Mouse (Mus musculus) right cerebral cortex, postnatal 36 days (tissue): ENCODE measurements at regions not wholly inside any gene's neighbourhood (a gene's known extent, or its start where the extent isn't known, plus 50 kb on each side); places are given as distances from the start of the nearest gene placed in this dataset.
A peak's percentile ranks its signal among the peaks of the same experiment; 100 is the strongest.

Experiments
- DNase-seq, 2 experiments: peaks; one replicate each; pipeline ENCODE4 v3.0.0; 2022; ENCODE audit warnings: low spot score in 2 of 2, mixed read lengths in 1 of 2

DNA sequence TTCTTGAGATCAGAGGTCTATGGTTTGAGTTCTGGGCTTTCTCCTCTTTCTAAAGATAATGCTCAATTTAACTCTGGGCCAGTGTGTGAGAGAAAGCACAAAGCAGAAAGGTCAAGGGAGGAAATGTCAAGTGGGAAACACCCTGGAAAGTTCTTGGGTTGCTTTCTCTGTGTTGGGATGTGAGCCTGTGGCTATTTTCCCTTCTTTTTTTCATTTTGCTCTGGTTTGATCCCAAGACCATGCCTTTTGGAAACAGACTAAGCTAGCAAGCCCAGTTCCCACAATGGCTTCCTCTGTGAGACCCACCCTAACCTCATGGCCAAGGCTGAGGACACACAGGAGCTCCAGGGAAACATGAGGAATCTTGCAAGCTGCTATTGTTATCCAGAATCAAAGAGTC lies 216.4 kb upstream of the F930015N05Rik start:
- DNase-seq = no peak

- DNase-seq = no peak
These were observed 218.7 kb upstream of the F930015N05Rik start for GRCm38 (mm10) chr11:64655162-64655561.

DNA sequence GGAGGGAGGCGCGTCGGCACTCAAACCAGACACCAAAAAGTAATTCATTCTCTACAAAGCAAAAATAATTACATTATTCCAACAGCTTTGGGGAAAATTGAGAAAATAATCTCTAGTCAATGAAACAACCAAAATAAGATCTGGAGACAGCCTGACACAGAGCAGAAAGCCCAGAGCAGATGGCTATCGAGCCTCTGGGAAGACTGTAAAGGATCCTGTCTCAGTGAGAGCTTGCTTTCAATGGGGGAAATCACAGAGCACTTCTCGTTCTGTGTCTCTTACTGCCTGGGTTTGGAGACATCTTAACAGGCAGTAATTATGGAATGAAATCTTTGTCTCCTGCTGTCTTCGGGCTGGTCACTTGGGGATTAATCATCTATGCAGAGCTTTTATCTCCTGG lies 226.7 kb upstream of the F930015N05Rik start:
- no peak for DNase-seq

DNA sequence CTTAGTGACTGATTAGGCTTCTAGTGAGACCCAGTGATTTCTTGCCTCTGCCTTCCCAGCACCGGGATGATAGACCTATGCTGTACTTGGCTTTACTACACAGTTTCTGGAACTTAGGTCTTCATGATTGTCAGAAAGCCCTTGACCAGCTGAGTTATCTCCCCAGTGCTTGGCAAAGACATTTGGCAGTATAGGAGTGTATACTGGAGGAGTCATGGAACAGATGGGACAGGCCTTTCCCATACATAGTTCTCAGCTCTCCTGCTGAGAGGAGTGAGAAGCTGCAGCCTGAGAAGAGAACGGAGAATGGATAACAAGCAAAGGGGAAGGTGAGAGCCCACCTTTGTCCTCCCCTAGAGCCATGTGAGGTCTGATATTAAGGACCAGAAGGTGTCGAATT lies 230.6 kb upstream of the F930015N05Rik start:
- DNase-seq = no peak

- DNase-seq = no peak
These were observed 231.1 kb upstream of the F930015N05Rik start for GRCm38 (mm10) chr11:64667521-64667920.

GRCm38 (mm10) chr11:64671898-64672297 lies 235.4 kb upstream of the F930015N05Rik start:
- no peak for DNase-seq

DNA sequence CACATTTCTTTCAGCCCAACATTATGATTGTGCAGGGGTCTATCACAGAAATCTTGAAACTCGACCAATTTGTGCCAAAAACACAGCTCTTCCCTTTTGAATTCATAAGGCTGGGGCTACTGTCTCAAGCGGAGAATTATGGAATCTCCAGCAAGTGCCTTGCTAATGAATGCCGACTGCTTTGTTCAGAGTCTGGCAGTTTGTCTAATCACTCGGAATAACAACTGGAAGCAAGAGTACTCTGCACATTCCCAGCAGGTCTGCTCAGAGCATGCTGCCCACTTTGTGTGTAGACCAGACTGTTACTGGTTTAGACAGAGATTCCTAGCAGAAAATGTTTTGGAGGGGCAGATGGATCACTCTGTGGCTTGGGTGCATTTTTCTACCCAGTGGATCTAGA lies 237.1 kb upstream of the F930015N05Rik start:
- no peak for DNase-seq

- no peak for DNase-seq
These were observed 267.3 kb upstream of the F930015N05Rik start for GRCm38 (mm10) chr11:64703776-64704175.

GRCm38 (mm10) chr11:64711801-64712200 lies 267.0 kb upstream of the Elac2 start:
- DNase-seq = no peak

GRCm38 (mm10) chr11:64715182-64715581 lies 263.7 kb upstream of the Elac2 start:
- no peak for DNase-seq

- peak; percentile 67 to 71 for DNase-seq
These were observed 260.3 kb upstream of the Elac2 start for GRCm38 (mm10) chr11:64718316-64719085.

DNA sequence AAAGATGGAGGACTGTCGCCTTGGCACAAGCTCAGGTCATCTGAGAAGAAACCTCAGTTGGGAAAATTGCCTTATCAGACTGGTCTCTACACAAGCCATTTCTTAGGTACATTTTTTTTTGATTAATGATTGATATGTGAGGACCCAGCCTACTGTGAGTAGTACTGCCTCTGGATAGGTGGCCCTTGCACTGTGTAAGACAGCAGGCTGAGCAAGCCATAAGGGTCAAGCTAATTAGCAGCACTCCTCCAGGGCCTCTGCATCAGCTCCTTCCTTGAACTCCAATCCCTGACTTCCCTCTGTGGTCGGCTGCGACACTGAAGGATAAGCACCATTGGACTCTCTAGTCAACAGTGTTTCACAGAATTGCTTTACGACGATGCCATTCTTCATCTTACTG lies 252.6 kb upstream of the Elac2 start:
- no peak for DNase-seq

DNA sequence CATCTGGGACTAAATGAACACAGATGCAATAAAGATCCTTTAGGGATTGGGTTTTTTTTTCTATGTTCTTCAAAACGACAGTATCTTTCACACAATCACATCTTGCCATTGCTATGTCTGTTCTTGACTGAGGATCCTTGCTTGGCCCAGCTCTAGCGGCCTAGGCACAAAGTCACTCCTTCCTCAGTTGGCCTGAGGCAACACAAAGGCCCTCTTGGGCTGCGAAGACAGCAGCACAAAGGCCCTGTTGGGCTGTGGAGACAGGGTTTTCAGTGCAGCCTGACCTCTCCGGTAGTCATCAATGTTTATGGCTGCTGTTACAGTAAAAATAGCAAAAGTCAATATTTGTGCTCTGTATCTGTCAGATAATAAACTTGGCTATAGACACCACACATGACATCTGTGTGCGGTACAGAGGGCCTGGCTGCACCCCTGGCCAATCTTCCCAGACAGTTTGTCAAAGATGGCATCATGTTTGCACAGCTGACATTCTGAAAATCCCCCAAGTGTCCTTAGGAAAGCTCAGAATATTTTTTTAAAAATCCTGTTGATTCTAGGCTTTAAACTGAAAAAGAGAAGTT lies 250.9 kb upstream of the Elac2 start:
- DNase-seq = no peak

DNA sequence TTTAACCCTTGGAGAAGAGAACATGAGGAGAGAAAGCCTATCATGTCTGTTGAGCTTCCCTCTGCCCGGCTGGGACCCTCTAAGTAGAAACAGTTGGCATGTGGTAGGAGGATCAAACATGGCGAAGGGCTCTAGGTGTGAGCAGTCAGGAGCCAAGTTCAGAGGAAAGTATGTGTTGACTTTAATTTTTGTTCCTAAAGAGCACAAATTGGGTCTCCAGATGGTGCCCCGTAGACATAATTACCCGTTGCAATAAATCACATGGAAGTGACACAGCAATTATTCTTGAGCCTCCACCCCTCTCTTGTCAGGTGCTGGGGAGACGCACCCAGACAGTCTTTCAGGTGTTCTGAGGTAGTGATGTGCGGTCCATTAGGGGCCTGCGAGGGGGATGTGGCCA lies 239.9 kb upstream of the Elac2 start:
- no peak for DNase-seq

DNA sequence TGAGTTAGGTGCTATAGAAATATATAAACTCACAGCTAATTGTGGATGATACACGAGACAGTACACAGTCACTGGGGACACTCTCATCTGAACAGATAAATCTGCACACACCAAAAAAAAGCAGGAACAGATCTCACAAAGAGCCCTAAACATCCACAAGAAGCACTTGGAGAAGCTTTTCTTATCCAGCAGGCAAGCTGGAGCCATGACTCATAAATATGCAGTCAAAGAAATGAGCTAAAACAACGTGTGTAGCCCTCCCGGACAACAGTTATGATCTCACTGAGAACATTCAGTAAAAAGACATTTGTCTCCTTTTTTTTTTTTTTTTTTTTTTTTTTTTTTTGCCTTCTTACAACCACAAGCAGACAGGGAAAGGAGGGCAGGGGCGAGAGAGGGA lies 235.1 kb upstream of the Elac2 start:
- DNase-seq = peak in 1 of 2 experiments; percentile 4

- DNase-seq = no peak
These were observed 232.7 kb upstream of the Elac2 start for GRCm38 (mm10) chr11:64746146-64746545.

GRCm38 (mm10) chr11:64749976-64750375 lies 228.9 kb upstream of the Elac2 start:
- no peak for DNase-seq

GRCm38 (mm10) chr11:64752299-64752698 lies 226.5 kb upstream of the Elac2 start:
- no peak for DNase-seq

GRCm38 (mm10) chr11:64752816-64753215 lies 226.0 kb upstream of the Elac2 start:
- DNase-seq = peak in 1 of 2 experiments; percentile 11

DNA sequence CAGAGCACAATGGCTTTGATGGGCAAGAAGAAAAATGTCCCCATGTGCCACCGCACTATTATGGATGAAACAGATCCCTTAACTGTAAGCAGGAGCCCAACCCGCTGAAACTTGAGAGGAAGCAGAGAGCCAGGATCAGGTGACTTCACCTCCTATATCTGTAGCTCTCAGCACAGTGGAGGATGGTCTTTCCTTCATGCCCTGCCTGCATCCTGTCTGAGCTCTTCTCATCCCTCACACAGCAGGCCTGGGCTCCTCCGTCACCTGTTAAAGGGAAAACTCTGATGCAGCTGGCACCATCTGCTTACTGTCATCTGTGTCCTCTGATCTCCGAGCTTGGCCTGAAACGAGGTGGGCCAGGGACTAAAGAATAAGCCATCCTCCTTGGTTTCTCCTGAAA lies 224.8 kb upstream of the Elac2 start:
- DNase-seq = no peak

DNA sequence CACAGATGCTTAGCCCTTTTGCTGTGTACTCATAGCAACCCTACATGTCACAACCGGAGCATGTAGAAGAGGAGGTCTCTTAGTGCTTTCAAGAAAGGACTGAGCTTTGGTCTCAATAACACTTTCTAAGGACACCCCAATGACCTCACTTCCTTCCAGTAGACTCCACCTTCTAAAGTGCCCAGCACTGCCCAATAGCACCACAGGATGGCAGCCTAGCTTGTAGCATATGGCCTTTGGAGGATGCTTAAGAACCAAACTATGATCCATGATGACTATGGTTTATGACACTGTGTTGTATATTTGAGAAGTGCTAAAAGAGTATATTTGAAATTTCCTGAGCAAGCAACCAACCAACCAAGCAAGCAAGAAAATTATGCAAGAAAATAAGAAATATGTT lies 223.3 kb upstream of the Elac2 start:
- DNase-seq = no peak

DNA sequence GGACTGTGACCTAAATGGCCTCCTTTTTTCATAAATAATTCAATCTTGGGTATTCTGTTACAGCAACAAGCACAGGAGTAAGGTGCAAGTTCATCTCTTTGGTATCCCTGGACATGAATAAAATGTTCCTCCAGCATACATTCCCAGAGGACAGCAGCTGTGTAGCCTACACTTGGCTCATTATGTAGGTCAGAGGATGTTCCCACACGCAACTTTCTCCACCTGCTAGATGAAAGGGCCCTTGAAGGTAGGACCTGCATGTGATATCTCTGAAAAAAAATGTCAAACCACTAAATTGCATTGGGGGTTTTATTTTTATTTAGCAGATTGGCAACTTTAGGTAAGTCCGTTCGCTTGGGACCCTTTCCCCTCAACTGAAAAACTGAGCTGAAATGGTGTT lies 218.2 kb upstream of the Elac2 start:
- no peak for DNase-seq

- no peak for DNase-seq
These were observed 216.1 kb upstream of the Elac2 start for GRCm38 (mm10) chr11:64762755-64763154.

DNA sequence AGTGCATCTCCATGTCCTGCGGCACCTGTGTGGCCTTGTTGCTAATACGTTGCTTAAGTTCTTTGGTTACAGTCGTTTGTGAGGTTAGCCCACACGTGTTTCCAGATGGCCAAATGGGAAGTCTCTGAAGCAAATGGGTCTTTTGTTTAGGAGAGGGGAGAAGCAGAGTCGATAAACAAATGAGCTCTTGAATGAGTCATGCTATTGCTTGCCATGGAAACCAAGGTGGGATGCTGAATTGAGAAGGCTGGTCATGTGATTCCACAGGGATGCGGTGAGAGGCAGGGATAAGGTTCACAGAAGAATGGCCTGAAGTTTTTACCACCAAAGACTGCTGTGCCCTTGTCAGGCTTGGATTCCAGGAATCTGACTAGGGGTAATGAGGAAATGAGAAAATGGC lies 214.8 kb upstream of the Elac2 start:
- DNase-seq = no peak
